Comparison of ENCODE assay signal across 21 mouse cellular contexts in the genomic region with DNA sequence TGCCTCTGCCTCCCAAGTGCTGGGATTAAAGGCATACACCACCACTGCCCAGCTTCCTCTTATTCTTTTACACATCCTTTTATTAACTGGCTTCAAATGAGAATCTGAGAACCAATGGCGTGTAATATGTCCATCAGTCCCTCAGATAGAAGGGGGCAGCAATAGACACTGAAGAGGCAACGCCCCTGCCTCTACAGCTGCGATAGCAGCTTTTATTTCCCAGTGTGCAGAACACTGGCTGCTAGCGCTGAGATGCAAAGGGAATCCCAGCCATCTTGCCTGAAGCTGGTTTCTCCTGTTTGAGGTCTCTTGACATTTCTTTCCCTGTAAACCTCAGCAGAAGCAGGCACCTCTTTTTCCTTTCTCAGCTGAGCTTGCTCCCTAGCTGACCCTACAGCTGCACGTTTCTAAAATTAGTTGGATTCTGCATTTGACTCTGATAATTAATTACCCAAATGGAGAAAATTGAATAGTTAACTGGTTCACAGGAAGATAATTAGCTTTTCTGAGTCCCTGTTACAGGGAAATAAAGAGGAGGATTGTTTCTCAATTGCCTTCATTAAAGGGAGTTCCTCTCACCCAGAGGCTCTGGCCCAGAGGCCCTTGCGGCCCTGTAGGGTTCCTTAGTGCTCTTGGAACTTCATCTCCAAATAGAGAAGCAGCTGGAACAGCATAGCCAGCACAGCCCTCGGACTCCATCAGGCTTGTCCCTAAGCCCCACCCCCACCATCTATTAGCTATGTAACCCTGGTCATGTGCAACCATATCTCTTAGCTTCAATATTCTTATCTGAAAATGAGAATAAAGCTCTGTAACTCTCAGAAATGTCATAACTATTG. TPM values are rescaled to one million over a fixed set of nuclear protein-coding genes. Genes with fewer than 3 reads are reported as not detected.
DNase-seq lines count a peak whose midpoint lies in the region; ATAC-seq and TF ChIP-seq lines count a peak whose summit lies in the region.
"Had no signal": no experiment of that assay in that cellular context is flagged by ENCODE, and none has a peak within 500 bp of the region (broad histone marks: within the 10 kb centered on the region; RNA-seq: fewer than 3 reads in every experiment).

No protein-coding gene starts in this region.

- no peaks in the 10 kb centered on the region for H3K9me3 ChIP-seq in midbrain, embryonic 12.5 days
- no peaks in the 10 kb centered on the region for H3K9me3 ChIP-seq in midbrain, embryonic 11.5 days (ENCODE audit: control insufficient read depth, low read length)
- no peaks in the 10 kb centered on the region for H3K9me3 ChIP-seq in forebrain, embryonic 14.5 days (replicated peaks; ENCODE audit: control insufficient read depth, low read length)
- no peaks in the 10 kb centered on the region for H3K9me3 ChIP-seq in hindbrain, embryonic 14.5 days (ENCODE audit: control insufficient read depth, low read length)
- no peaks in the 10 kb centered on the region for H3K9me3 ChIP-seq in midbrain, postnatal 0 days (ENCODE audit: low read length)
- H3K9me3 ChIP-seq in liver, embryonic 12.5 days (replicated peaks), result no peaks in the 10 kb centered on the region
- H3K9me3 ChIP-seq: heart, embryonic 13.5 days; limb, embryonic 15.5 days had no signal

- intact Hi-C loops in gastrocnemius, adult 2 months (cut with DNase I), result no loop called here

- no peak overlapping the region for H3K4me2 ChIP-seq in midbrain, embryonic 12.5 days (replicated peaks)
- no peak overlapping the region for H3K4me2 ChIP-seq in midbrain, embryonic 11.5 days
- no peak overlapping the region for H3K4me2 ChIP-seq in forebrain, embryonic 14.5 days (ENCODE audit: low read length)
- no peak overlapping the region for H3K4me2 ChIP-seq in hindbrain, embryonic 14.5 days (replicated peaks)
- H3K4me2 ChIP-seq in midbrain, postnatal 0 days (ENCODE audit: low read depth, low read length, poor library complexity, severe bottlenecking), result no peak overlapping the region
- no peak overlapping the region for H3K4me2 ChIP-seq in liver, embryonic 12.5 days
- H3K4me2 ChIP-seq: heart, embryonic 13.5 days; limb, embryonic 15.5 days had no signal

- no peaks in the 10 kb centered on the region for H3K27me3 ChIP-seq in midbrain, embryonic 12.5 days
- H3K27me3 ChIP-seq in midbrain, embryonic 11.5 days (ENCODE audit: control insufficient read depth, insufficient read depth, low read length), result no peaks in the 10 kb centered on the region
- H3K27me3 ChIP-seq in forebrain, embryonic 14.5 days (replicated peaks; ENCODE audit: control insufficient read depth, insufficient read depth, low read length), result no peaks in the 10 kb centered on the region
- H3K27me3 ChIP-seq in hindbrain, embryonic 14.5 days (ENCODE audit: control insufficient read depth, insufficient read depth, low read length), result no peaks in the 10 kb centered on the region
- no peaks in the 10 kb centered on the region for H3K27me3 ChIP-seq in midbrain, postnatal 0 days (ENCODE audit: insufficient read depth, low read length)
- H3K27me3 ChIP-seq in liver, embryonic 12.5 days (replicated peaks), result no peaks in the 10 kb centered on the region
- H3K27me3 ChIP-seq: heart, embryonic 13.5 days; limb, embryonic 15.5 days had no signal

- H3K27ac ChIP-seq in midbrain, embryonic 12.5 days (replicated peaks), result peak overlapping the region; percentile 27; the same call in 1 of the 2 replicates
- H3K27ac ChIP-seq in midbrain, embryonic 11.5 days (ENCODE audit: low read depth, low read length), result no peak overlapping the region
- H3K27ac ChIP-seq in forebrain, embryonic 14.5 days (ENCODE audit: low read depth, low read length), result peak overlapping the region; percentile 53; the same call in 1 of the 2 replicates
- H3K27ac ChIP-seq in hindbrain, embryonic 14.5 days, result peak overlapping the region; percentile 73
- H3K27ac ChIP-seq in midbrain, postnatal 0 days (ENCODE audit: low read depth, low read length), result peak overlapping the region; percentile 48; the same call in 1 of the 2 replicates
- no peak overlapping the region for H3K27ac ChIP-seq in liver, embryonic 12.5 days
- no peak overlapping the region for H3K27ac ChIP-seq in gastrocnemius, adult 2 months
- H3K27ac ChIP-seq: heart, embryonic 13.5 days; kidney, postnatal 0 days; limb, embryonic 15.5 days had no signal

- H3K36me3 ChIP-seq in midbrain, embryonic 12.5 days, result no peaks in the 10 kb centered on the region
- no peaks in the 10 kb centered on the region for H3K36me3 ChIP-seq in midbrain, embryonic 11.5 days (ENCODE audit: control insufficient read depth, insufficient read depth, low read length)
- H3K36me3 ChIP-seq in forebrain, embryonic 14.5 days (ENCODE audit: control insufficient read depth, insufficient read depth, low read length), result no peaks in the 10 kb centered on the region
- H3K36me3 ChIP-seq in hindbrain, embryonic 14.5 days (replicated peaks; ENCODE audit: control insufficient read depth, insufficient read depth), result no peaks in the 10 kb centered on the region
- H3K36me3 ChIP-seq in midbrain, postnatal 0 days (ENCODE audit: insufficient read depth, low read length), result no peaks in the 10 kb centered on the region
- no peaks in the 10 kb centered on the region for H3K36me3 ChIP-seq in liver, embryonic 12.5 days
- H3K36me3 ChIP-seq: heart, embryonic 13.5 days; limb, embryonic 15.5 days had no signal

- 0 out of 2 replicates have a peak, but pooled peaks have one; percentile 34 for ATAC-seq in midbrain, embryonic 12.5 days (ENCODE audit: low FRiP score, low read depth)
- no peak for ATAC-seq in midbrain, embryonic 11.5 days (ENCODE audit: low FRiP score)
- peak; percentile 74 for ATAC-seq in forebrain, embryonic 14.5 days
- ATAC-seq in hindbrain, embryonic 14.5 days (ENCODE audit: low FRiP score), result peak; percentile 48; the same call in 1 of the 2 replicates
- no peak for ATAC-seq in midbrain, postnatal 0 days (ENCODE audit: low FRiP score)
- ATAC-seq in liver, embryonic 12.5 days, result no peak
- ATAC-seq: liver, postnatal 0 days had no signal

- 71% methylated on average over 7 of the region's 7 CpGs for WGBS in midbrain, embryonic 12.5 days
- 74% methylated on average over 7 of the region's 7 CpGs for WGBS in midbrain, embryonic 11.5 days
- 27% methylated on average over 7 of the region's 7 CpGs for WGBS in forebrain, embryonic 14.5 days
- WGBS in hindbrain, embryonic 14.5 days, result 52% methylated on average over 7 of the region's 7 CpGs
- WGBS in midbrain, postnatal 0 days, result 57% methylated on average over 7 of the region's 7 CpGs
- 60% methylated on average over 7 of the region's 7 CpGs for whole genome bisulfite sequencing in liver, embryonic 12.5 days (ENCODE audit: insufficient replicate concordance)

- no peak for DNase-seq in midbrain, embryonic 11.5 days (ENCODE audit: low spot score, missing footprints)
- peak; percentile 71 for DNase-seq in forebrain, embryonic 14.5 days (ENCODE audit: low spot score)
- DNase-seq in hindbrain, embryonic 14.5 days (ENCODE audit: low spot score), result peak; percentile 41
- peak; percentile 16 for DNase-seq in midbrain, postnatal 0 days (ENCODE audit: low spot score)
- DNase-seq in kidney, postnatal 36 days, result no peak
- no peak for DNase-seq in gastrocnemius, adult 2 months
- DNase-seq: cerebellum, postnatal 25 days; gastrocnemius, postnatal 10 days; heart, adult 18-20 months; heart, postnatal 36 days; kidney, adult 11 months; layer of hippocampus, postnatal 36 days; liver, postnatal 0 days; lung, postnatal 10 days; right cerebral cortex, postnatal 4 days; thymus, adult 2 months had no signal

- no peak overlapping the region for H3K4me3 ChIP-seq in midbrain, embryonic 12.5 days
- no peak overlapping the region for H3K4me3 ChIP-seq in midbrain, embryonic 11.5 days (ENCODE audit: low read depth, low read length)
- no peak overlapping the region for H3K4me3 ChIP-seq in forebrain, embryonic 14.5 days (ENCODE audit: low read depth, low read length)
- H3K4me3 ChIP-seq in hindbrain, embryonic 14.5 days (replicated peaks; ENCODE audit: low read length), result no peak overlapping the region
- no peak overlapping the region for H3K4me3 ChIP-seq in midbrain, postnatal 0 days (ENCODE audit: low read depth, low read length)
- H3K4me3 ChIP-seq in liver, embryonic 12.5 days, result no peak overlapping the region
- no peak overlapping the region for H3K4me3 ChIP-seq in gastrocnemius, adult 2 months
- H3K4me3 ChIP-seq: heart, embryonic 13.5 days; limb, embryonic 15.5 days had no signal

- peaks cover 19% of the 10 kb centered on the region for H3K4me1 ChIP-seq in midbrain, embryonic 12.5 days
- peaks cover 4% of the 10 kb centered on the region; the same call in 1 of the 2 replicates for H3K4me1 ChIP-seq in midbrain, embryonic 11.5 days (ENCODE audit: control insufficient read depth, insufficient read depth, low read length)
- H3K4me1 ChIP-seq in forebrain, embryonic 14.5 days (ENCODE audit: control insufficient read depth, insufficient read depth, low read length), result peaks cover 18% of the 10 kb centered on the region
- peaks cover 25% of the 10 kb centered on the region for H3K4me1 ChIP-seq in hindbrain, embryonic 14.5 days (replicated peaks; ENCODE audit: control insufficient read depth, insufficient read depth, low read length)
- peaks cover 11% of the 10 kb centered on the region for H3K4me1 ChIP-seq in midbrain, postnatal 0 days (ENCODE audit: insufficient read depth, low read length)
- H3K4me1 ChIP-seq in liver, embryonic 12.5 days, result no peaks in the 10 kb centered on the region
- H3K4me1 ChIP-seq: heart, embryonic 13.5 days; limb, embryonic 15.5 days had no signal

- no peak for TF ChIP-seq CTCF in midbrain, postnatal 0 days (IDR thresholded peaks at IDR 0.05)
- TF ChIP-seq CTCF in gastrocnemius, adult 2 months (IDR thresholded peaks at IDR 0.05), result no peak

- H3K9ac ChIP-seq in midbrain, embryonic 12.5 days (replicated peaks), result no peak overlapping the region
- H3K9ac ChIP-seq in midbrain, embryonic 11.5 days (ENCODE audit: low read length), result no peak overlapping the region
- H3K9ac ChIP-seq in forebrain, embryonic 14.5 days (ENCODE audit: low read length), result no peak overlapping the region
- no peak overlapping the region for H3K9ac ChIP-seq in hindbrain, embryonic 14.5 days
- no peak overlapping the region for H3K9ac ChIP-seq in midbrain, postnatal 0 days (replicated peaks; ENCODE audit: low read length, poor library complexity, severe bottlenecking)
- H3K9ac ChIP-seq in liver, embryonic 12.5 days, result no peak overlapping the region
- H3K9ac ChIP-seq: heart, embryonic 13.5 days; limb, embryonic 15.5 days; liver, postnatal 0 days had no signal

RNA-seq across cellular contexts. Expression of gene Chd6, which starts 41.3 kb away (rescaled TPM):
- 42.8 and 47.8 TPM in 2 replicates for polyA plus RNA-seq in midbrain, embryonic 12.5 days (2016; fragmentation: Nextera tagmentation; extraction: Ambion mirVana)
- polyA plus RNA-seq in midbrain, embryonic 11.5 days (2014; fragmentation: Nextera tagmentation; extraction: Ambion mirVana), result 34.4 and 38.0 TPM in 2 replicates
- 25.5 and 32.9 TPM in 2 replicates for polyA plus RNA-seq in forebrain, embryonic 14.5 days (2014; fragmentation: Nextera tagmentation; extraction: Ambion mirVana)
- 31.5 and 31.8 TPM in 2 replicates for polyA plus RNA-seq in hindbrain, embryonic 14.5 days (2014; fragmentation: Nextera tagmentation; extraction: Ambion mirVana)
- 58.3 and 69.6 TPM in 2 replicates for total RNA-seq in midbrain, postnatal 0 days (2014; rRNA removed)
- polyA plus RNA-seq in midbrain, postnatal 0 days (2015; fragmentation: Nextera tagmentation; extraction: Ambion mirVana), result 23.5 and 26.6 TPM in 2 replicates
- 8.3 and 8.8 TPM in 2 replicates for polyA plus RNA-seq in liver, embryonic 12.5 days (2016; fragmentation: Nextera tagmentation; extraction: Ambion mirVana)
- 10 to 100 TPM; 18.0 to 21.0 TPM for total RNA-seq in gastrocnemius, adult 2 months (2021)

Comparison
In these comparisons a context has a peak if more than half of its experiments do, and no peak if none do; other contexts are left out.
1. ATAC-seq: peak in midbrain, embryonic 12.5 days (single experiment), forebrain, embryonic 14.5 days (single experiment) and hindbrain, embryonic 14.5 days (single experiment); none in midbrain, embryonic 11.5 days (single experiment), midbrain, postnatal 0 days (single experiment) and liver, embryonic 12.5 days (single experiment).
2. H3K27ac ChIP-seq: peak in midbrain, embryonic 12.5 days (single experiment), forebrain, embryonic 14.5 days (single experiment), hindbrain, embryonic 14.5 days (single experiment) and midbrain, postnatal 0 days (single experiment); none in midbrain, embryonic 11.5 days (single experiment), liver, embryonic 12.5 days (single experiment) and gastrocnemius, adult 2 months (single experiment).
3. DNase-seq: peak in forebrain, embryonic 14.5 days (single experiment), hindbrain, embryonic 14.5 days (single experiment) and midbrain, postnatal 0 days (single experiment); none in midbrain, embryonic 11.5 days (single experiment), kidney, postnatal 36 days (0 of 2) and gastrocnemius, adult 2 months (single experiment).